Mouse (Mus musculus) heart, embryonic 11.5 days (tissue): Measurements from ENCODE around the gene Tsc22d1. TPM values are rescaled to one million over a fixed set of nuclear protein-coding genes. Genes with fewer than 3 reads are reported as not detected.

Source experiments
- ATAC-seq: fragments of 200-750 bp; cut with Nextera tagmentation; replicated peaks from 2 replicates; pipeline ENCODE4 v1.8.0; 2017; ENCODE audit warnings: moderate library complexity; ENCODE audit not compliant: insufficient number of reproducible peaks, low FRiP score, low TSS enrichment
- H3K27ac ChIP-seq: fragments of 300-500 bp; sonication (generic); 2 replicates; pipeline ENCODE4 v1.5.1; 2014; ENCODE audit warnings: mild to moderate bottlenecking, low read depth, low read length
- H3K27me3 ChIP-seq: fragments of 300-500 bp; sonication (generic); 2 replicates; pipeline ENCODE4 v1.6.1; 2014; ENCODE audit warnings: mild to moderate bottlenecking, low read length, mixed read lengths; ENCODE audit not compliant: control insufficient read depth, insufficient read depth
- H3K36me3 ChIP-seq: fragments of 300-500 bp; sonication (generic); 2 replicates; pipeline ENCODE4 v1.6.1; 2014; ENCODE audit warnings: mild to moderate bottlenecking, low read length, moderate library complexity, mixed read lengths; ENCODE audit not compliant: control insufficient read depth, insufficient read depth
- H3K4me1 ChIP-seq: fragments of 300-500 bp; sonication (generic); 2 replicates; pipeline ENCODE4 v1.6.1; 2014; ENCODE audit warnings: low read length; ENCODE audit not compliant: control insufficient read depth, insufficient read depth
- H3K4me2 ChIP-seq: fragments of 300-500 bp; sonication (generic); 2 replicates; pipeline ENCODE4 v1.6.1; 2014; ENCODE audit warnings: mild to moderate bottlenecking, moderate library complexity
- H3K4me3 ChIP-seq: fragments of 300-500 bp; sonication (generic); 2 replicates; pipeline ENCODE4 v1.5.1; 2014; ENCODE audit warnings: low read depth, low read length
- H3K9ac ChIP-seq: fragments of 300-500 bp; sonication (generic); 2 replicates; pipeline ENCODE4 v1.6.1; 2014; ENCODE audit warnings: mild to moderate bottlenecking, low read depth, low read length, moderate library complexity
- H3K9me3 ChIP-seq: fragments of 300-500 bp; sonication (generic); replicated peaks from 2 replicates; pipeline ENCODE4 v1.6.1; 2016; ENCODE audit warnings: low read length; ENCODE audit not compliant: control insufficient read depth
- WGBS: fragments of 180-500 bp; shearing (Covaris S2); extraction: QIAGEN DNeasy Blood & Tissue Kit; methylation state at CpG from one replicate; pipeline ENCODE4 v1.1.7; 2014; ENCODE audit not compliant: insufficient replicate concordance; 5-methylcytosine and 5-hydroxymethylcytosine counted together
- polyA plus RNA-seq: library from polyadenylated mRNA; unstranded; fragments of >200 nt; fragmentation: Nextera tagmentation; extraction: Ambion mirVana; gene quantifications from 2 replicates; pipeline ENCODE4 v1.2.1, GENCODE M21; 2014

The Tsc22d1 gene
- polyA plus RNA-seq, 1 experiment from 2014 or later, result 444 TPM

DNA sequence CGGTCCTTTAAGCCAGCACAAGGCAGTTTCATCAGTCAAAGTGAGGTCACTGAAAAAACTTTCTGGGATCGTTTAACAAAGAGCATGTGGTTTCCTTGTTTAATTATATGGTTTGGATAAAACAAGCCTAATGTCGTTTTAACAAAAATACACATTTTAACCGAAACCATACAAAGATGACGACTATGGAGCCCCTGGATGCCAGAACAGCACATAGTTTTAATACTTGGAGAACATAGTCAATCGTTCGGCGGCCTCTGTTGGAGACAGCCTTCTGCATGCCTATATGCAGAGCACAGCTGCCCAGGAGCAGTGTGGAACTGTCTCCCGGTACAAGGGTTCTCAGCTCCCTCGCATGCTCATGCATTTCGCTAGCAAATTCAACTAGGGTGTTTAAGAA lies 53.2 kb downstream of the Tsc22d1 start:
- H3K4me1 ChIP-seq, result peaks cover 16% of the 10 kb centered on the region
- H3K36me3 ChIP-seq, result no peaks in the 10 kb centered on the region
- 76% methylated on average over 11 of the region's 11 CpGs for WGBS
- H3K27me3 ChIP-seq, result no peaks in the 10 kb centered on the region
- no peak for ATAC-seq
- no peak overlapping the region for H3K9ac ChIP-seq
- no peak overlapping the region; the same call in 1 of the 2 replicates for H3K27ac ChIP-seq
- no peak overlapping the region for H3K4me2 ChIP-seq
- no peaks in the 10 kb centered on the region for H3K9me3 ChIP-seq
- no peak overlapping the region for H3K4me3 ChIP-seq

- 60% methylated on average over 19 of the region's 19 CpGs for WGBS
- Histone ChIP-seq H3K36me3 (no peaks in the 10 kb centered on the region), H3K4me3 (no peak overlapping the region), H3K9ac (no peak overlapping the region), H3K4me2 (peak overlapping the region; percentile 48), H3K4me1 (peaks cover 11% of the 10 kb centered on the region), H3K9me3 (no peaks in the 10 kb centered on the region), H3K27me3 (no peaks in the 10 kb centered on the region), H3K27ac (no peak overlapping the region)
- no peak for ATAC-seq
Observed at GRCm38 (mm10) chr14:76471301-76471700, 56.5 kb downstream of the Tsc22d1 start.

DNA sequence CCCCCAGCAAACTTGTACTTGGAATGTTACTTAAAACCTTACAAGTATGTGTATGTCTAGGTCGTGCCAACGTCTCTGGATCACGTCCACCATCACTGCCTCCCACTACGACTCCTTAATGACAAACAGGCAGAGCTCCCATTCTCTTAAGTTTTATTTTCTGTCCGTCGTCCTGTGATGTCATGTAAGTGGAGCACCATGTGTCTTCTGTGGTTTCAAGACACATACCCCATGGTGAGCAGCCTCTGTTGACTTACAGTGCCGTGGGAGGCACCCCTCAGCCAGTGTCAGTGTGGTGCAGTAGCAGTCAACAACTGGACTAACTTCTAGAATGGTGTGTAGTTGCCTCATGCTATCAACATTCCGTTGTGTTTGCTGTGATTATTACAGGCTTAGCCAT lies 57.7 kb downstream of the Tsc22d1 start:
- H3K9ac ChIP-seq, result no peak overlapping the region
- 70% methylated on average over 8 of the region's 8 CpGs for WGBS

GRCm38 (mm10) chr14:76473404-76473803 lies 58.6 kb downstream of the Tsc22d1 start:
- no peak overlapping the region for H3K27ac ChIP-seq
- H3K27me3 ChIP-seq, result no peaks in the 10 kb centered on the region
- WGBS, result 9% methylated on average over 2 of the region's 2 CpGs
- H3K9ac ChIP-seq, result no peak overlapping the region
- no peaks in the 10 kb centered on the region for H3K9me3 ChIP-seq
- no peak overlapping the region for H3K4me2 ChIP-seq
- no peak overlapping the region for H3K4me3 ChIP-seq
- H3K36me3 ChIP-seq, result no peaks in the 10 kb centered on the region
- peaks cover 7% of the 10 kb centered on the region for H3K4me1 ChIP-seq
- ATAC-seq, result no peak

More for the DNA sequence above, 57.7 kb downstream of the Tsc22d1 start:
- Histone ChIP-seq H3K36me3 (no peaks in the 10 kb centered on the region), H3K4me3 (no peak overlapping the region), H3K27ac (no peak overlapping the region), H3K27me3 (no peaks in the 10 kb centered on the region), H3K4me2 (no peak overlapping the region), H3K9me3 (no peaks in the 10 kb centered on the region), H3K4me1 (peaks cover 7% of the 10 kb centered on the region)
- ATAC-seq, result no peak

DNA sequence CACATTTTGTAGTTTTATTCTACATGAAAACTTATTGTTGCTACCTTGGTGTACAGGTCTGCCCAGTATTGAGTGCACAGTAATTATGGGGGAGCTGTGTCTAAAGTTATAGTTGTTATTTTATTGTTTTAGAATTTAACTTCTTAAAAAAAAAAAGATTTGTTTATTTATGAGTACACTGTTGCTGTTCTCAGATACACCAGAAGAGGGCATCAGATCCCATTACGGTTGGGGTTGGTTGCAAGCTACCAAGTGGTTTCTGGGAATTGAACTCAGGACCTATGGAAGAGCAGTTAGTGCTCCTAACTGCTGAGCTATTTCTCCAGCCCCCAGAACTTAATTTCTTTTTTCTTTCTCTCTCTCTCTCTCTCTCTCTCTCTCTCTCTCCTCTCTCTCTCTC lies 59.4 kb downstream of the Tsc22d1 start:
- Histone ChIP-seq H3K4me1 (peaks cover 7% of the 10 kb centered on the region), H3K27me3 (no peaks in the 10 kb centered on the region), H3K27ac (no peak overlapping the region), H3K4me2 (no peak overlapping the region), H3K4me3 (no peak overlapping the region), H3K36me3 (no peaks in the 10 kb centered on the region), H3K9me3 (no peaks in the 10 kb centered on the region), H3K9ac (no peak overlapping the region)
- 67% methylated on average over 1 of the region's 1 CpGs for WGBS
- no peak for ATAC-seq

- Histone ChIP-seq H3K27ac (no peak overlapping the region), H3K36me3 (no peaks in the 10 kb centered on the region), H3K4me2 (no peak overlapping the region), H3K9me3 (no peaks in the 10 kb centered on the region), H3K4me3 (no peak overlapping the region), H3K4me1 (peaks cover 9% of the 10 kb centered on the region), H3K9ac (no peak overlapping the region), H3K27me3 (no peaks in the 10 kb centered on the region)
- no peak for ATAC-seq
- 32% methylated on average over 4 of the region's 4 CpGs for WGBS
Observed at GRCm38 (mm10) chr14:76476770-76477169, 62.0 kb downstream of the Tsc22d1 start.

DNA sequence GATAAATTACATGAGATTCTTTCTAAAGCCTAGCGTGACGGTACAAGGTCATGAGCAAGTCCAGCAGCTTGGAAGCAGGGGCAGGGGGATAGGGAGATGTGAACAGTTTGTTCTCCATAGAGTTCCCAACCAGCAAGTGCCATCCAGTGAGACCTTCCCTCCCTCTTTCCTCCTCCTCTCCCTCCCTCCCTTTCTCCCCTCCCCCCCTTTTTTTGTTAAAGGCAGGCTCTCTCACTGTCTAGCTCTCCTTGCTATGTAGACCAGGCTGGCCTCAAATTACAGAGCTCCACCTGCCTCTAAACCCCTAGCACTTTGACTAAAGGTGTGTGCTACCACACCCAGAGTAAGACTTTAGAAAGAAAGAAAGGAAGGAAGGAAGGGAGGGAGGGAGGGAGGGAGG lies 63.3 kb downstream of the Tsc22d1 start:
- Histone ChIP-seq H3K27me3 (no peaks in the 10 kb centered on the region), H3K36me3 (no peaks in the 10 kb centered on the region), H3K27ac (no peak overlapping the region), H3K4me3 (no peak overlapping the region), H3K4me2 (no peak overlapping the region), H3K4me1 (peaks cover 5% of the 10 kb centered on the region; the same call in 1 of the 2 replicates), H3K9me3 (no peaks in the 10 kb centered on the region), H3K9ac (no peak overlapping the region)
- 60% methylated on average over 2 of the region's 2 CpGs for WGBS
- ATAC-seq, result no peak

DNA sequence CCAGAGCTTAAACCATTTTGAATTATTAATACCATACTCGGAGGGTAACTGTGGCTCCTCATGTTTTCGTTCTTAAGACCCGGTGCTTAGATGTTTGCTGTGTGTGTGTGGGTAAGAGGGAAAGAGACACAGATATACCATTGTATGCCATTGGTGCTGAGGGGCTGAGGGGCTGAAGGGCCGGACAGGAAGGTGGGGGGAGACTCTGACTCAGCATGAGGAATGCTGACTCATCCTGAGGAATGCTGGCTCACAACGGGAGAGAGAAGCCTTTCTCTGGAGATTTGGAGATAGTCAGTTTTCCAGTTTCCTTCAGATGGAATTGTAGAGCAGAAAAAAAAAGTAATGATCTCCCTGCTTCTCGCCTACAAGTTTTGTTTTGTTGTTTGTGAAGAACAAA lies 63.9 kb downstream of the Tsc22d1 start:
- 41% methylated on average over 6 of the region's 6 CpGs for WGBS
- no peak overlapping the region for H3K4me2 ChIP-seq
- no peak for ATAC-seq

GRCm38 (mm10) chr14:76479867-76480266 lies 65.1 kb downstream of the Tsc22d1 start:
- 19% methylated on average over 6 of the region's 6 CpGs for WGBS
- no peak overlapping the region for H3K9ac ChIP-seq
- no peaks in the 10 kb centered on the region for H3K27me3 ChIP-seq
- H3K27ac ChIP-seq, result no peak overlapping the region
- H3K36me3 ChIP-seq, result no peaks in the 10 kb centered on the region
- H3K4me2 ChIP-seq, result peak overlapping the region; percentile 51
- no peak for ATAC-seq
- H3K9me3 ChIP-seq, result no peaks in the 10 kb centered on the region
- no peak overlapping the region for H3K4me3 ChIP-seq
- peaks cover 5% of the 10 kb centered on the region; the same call in 1 of the 2 replicates for H3K4me1 ChIP-seq

More for the DNA sequence above, 63.9 kb downstream of the Tsc22d1 start:
- Histone ChIP-seq H3K9me3 (no peaks in the 10 kb centered on the region), H3K9ac (no peak overlapping the region), H3K36me3 (no peaks in the 10 kb centered on the region), H3K27me3 (no peaks in the 10 kb centered on the region), H3K4me1 (peaks cover 5% of the 10 kb centered on the region; the same call in 1 of the 2 replicates), H3K27ac (no peak overlapping the region), H3K4me3 (no peak overlapping the region)
